Mouse (Mus musculus) CD4-positive, CD25-positive, alpha-beta regulatory T cell, adult 4 months (primary cell): ENCODE data around the gene Rpp14. TPM values are rescaled to one million over a fixed set of nuclear protein-coding genes. Genes with fewer than 3 reads are reported as not detected.
A peak's percentile ranks its signal among the peaks of the same experiment; 100 is the strongest.

Experiments
- ATAC-seq: one replicate; pipeline ENCODE4 v1.8.0; 2017
- polyA plus RNA-seq, 2 experiments: library from polyadenylated mRNA; unstranded; fragments of 100-300 nt; shearing (Covaris generic); gene quantifications; one replicate each; pipeline ENCODE4 v1.2.1; 2017

The Rpp14 gene
- 10 to 100 TPM; 36.6 to 42.7 TPM for polyA plus RNA-seq

- ATAC-seq, result peak; percentile 96
Observed at GRCm38 (mm10) chr14:8080165-8080679, at the start of gene Rpp14. Rpp14 (plus strand) TSS chr14:8080367.

GRCm38 (mm10) chr14:8030535-8030934 lies 49.6 kb upstream of the Rpp14 start:
- no peak for ATAC-seq

- no peak for ATAC-seq
Observed at GRCm38 (mm10) chr14:8032087-8032944, 47.9 kb upstream of the Rpp14 start.

GRCm38 (mm10) chr14:8034561-8034960 lies 45.6 kb upstream of the Rpp14 start:
- no peak for ATAC-seq

GRCm38 (mm10) chr14:8035951-8036350 lies 44.2 kb upstream of the Rpp14 start:
- no peak for ATAC-seq

GRCm38 (mm10) chr14:8036406-8036805 lies 43.8 kb upstream of the Rpp14 start:
- no peak for ATAC-seq

- ATAC-seq, result no peak
Observed at GRCm38 (mm10) chr14:8038150-8038549, 42.0 kb upstream of the Rpp14 start.

GRCm38 (mm10) chr14:8038791-8039448 lies 41.2 kb upstream of the Rpp14 start:
- no peak for ATAC-seq

GRCm38 (mm10) chr14:8040179-8040578 lies 40.0 kb upstream of the Rpp14 start:
- no peak for ATAC-seq

GRCm38 (mm10) chr14:8040911-8041678 lies 39.1 kb upstream of the Rpp14 start:
- no peak for ATAC-seq

GRCm38 (mm10) chr14:8042120-8042519 lies 38.0 kb upstream of the Rpp14 start:
- no peak for ATAC-seq

GRCm38 (mm10) chr14:8042577-8042976 lies 37.6 kb upstream of the Rpp14 start:
- ATAC-seq, result no peak

- peak; percentile 48 for ATAC-seq
Observed at GRCm38 (mm10) chr14:8044330-8044729, 35.8 kb upstream of the Rpp14 start.

- ATAC-seq, result peak; percentile 82
Observed at GRCm38 (mm10) chr14:8044786-8045185, 35.4 kb upstream of the Rpp14 start.

GRCm38 (mm10) chr14:8045187-8045846 lies 34.9 kb upstream of the Rpp14 start:
- ATAC-seq, result peak; percentile 68

- ATAC-seq, result no peak
Observed at GRCm38 (mm10) chr14:8046839-8047238, 33.3 kb upstream of the Rpp14 start.

- no peak for ATAC-seq
Observed at GRCm38 (mm10) chr14:8049334-8049733, 30.8 kb upstream of the Rpp14 start.

- no peak for ATAC-seq
Observed at GRCm38 (mm10) chr14:8051869-8052268, 28.3 kb upstream of the Rpp14 start.

GRCm38 (mm10) chr14:8052661-8053060 lies 27.5 kb upstream of the Rpp14 start:
- ATAC-seq, result no peak

GRCm38 (mm10) chr14:8054310-8055102 lies 25.7 kb upstream of the Rpp14 start:
- ATAC-seq, result no peak

GRCm38 (mm10) chr14:8056076-8056475 lies 24.1 kb upstream of the Rpp14 start:
- ATAC-seq, result no peak

GRCm38 (mm10) chr14:8059938-8060337 lies 20.2 kb upstream of the Rpp14 start:
- no peak for ATAC-seq
